Mouse (Mus musculus) skeletal muscle tissue, postnatal 0 days (tissue): ENCODE data around the gene Raver2. TPM values are rescaled to one million over a fixed set of nuclear protein-coding genes. Genes with fewer than 3 reads are reported as not detected.

Source experiments
- polyA plus RNA-seq: library from polyadenylated mRNA; unstranded; fragments of >200 nt; fragmentation: Nextera tagmentation; extraction: Ambion mirVana; gene quantifications from 2 replicates; pipeline ENCODE4 v1.2.1, GENCODE M21; 2015

Gene Raver2
- polyA plus RNA-seq: 3.1 and 4.0 TPM in 2 replicates

DNA sequence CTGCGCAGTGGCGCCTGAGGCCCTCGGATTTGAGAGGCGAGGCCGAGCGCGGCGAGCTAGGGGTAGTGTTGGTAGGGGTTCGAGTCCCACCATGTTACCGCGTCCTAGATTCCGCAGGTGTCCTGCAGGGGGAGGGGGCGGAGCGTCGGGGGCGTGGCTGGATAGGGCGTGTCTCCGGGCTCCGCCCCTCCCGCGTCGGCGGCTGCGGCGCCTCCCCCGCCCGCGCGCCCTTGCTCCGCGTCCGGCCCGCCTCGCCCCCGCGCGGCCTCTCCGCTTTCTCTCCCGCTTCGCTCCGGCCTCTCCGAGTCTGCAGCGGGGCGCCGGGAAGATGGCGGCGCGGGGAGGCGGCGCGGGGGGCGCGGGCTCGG is at the start of gene Raver2:
Gene Raver2 (plus strand): TSS at position 198 of the 368 bp plus-strand sequence.

DNA sequence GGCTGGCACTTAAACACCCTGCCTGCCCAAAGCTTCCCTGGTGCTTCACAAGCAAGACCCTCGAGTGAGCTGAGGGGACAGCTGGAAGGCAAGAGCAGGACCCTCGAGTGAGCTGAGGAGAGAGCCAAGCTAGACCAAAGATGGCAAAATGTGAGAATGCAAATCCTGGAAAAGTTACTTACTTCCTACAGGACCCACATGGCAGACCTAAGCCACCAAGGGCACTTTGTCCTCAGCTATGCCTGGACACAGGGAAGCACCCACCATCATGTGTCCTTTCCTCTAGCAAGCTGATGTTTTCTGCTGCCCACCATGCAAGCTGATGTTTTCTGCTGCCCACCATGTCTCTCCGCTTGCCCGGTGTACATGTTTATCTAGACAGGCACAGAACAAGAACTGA is 48.2 kb upstream of the Raver2 start, which contains the start of gene Gm10577:
Gene Gm10577 (minus strand): TSS at position 101 of the 400 bp plus-strand sequence.

Other genes with a start within 250 kb of the Raver2 start
- gene Gm10577, start 48.3 kb upstream of the Raver2 start, polyA plus RNA-seq: not detected in 2 replicates
- 55.8 and 59.0 TPM in 2 replicates for gene Jak1, start 196.3 kb downstream of the Raver2 start, polyA plus RNA-seq